Comparison of ENCODE assay signal across 8 mouse cellular contexts in the genomic region with DNA sequence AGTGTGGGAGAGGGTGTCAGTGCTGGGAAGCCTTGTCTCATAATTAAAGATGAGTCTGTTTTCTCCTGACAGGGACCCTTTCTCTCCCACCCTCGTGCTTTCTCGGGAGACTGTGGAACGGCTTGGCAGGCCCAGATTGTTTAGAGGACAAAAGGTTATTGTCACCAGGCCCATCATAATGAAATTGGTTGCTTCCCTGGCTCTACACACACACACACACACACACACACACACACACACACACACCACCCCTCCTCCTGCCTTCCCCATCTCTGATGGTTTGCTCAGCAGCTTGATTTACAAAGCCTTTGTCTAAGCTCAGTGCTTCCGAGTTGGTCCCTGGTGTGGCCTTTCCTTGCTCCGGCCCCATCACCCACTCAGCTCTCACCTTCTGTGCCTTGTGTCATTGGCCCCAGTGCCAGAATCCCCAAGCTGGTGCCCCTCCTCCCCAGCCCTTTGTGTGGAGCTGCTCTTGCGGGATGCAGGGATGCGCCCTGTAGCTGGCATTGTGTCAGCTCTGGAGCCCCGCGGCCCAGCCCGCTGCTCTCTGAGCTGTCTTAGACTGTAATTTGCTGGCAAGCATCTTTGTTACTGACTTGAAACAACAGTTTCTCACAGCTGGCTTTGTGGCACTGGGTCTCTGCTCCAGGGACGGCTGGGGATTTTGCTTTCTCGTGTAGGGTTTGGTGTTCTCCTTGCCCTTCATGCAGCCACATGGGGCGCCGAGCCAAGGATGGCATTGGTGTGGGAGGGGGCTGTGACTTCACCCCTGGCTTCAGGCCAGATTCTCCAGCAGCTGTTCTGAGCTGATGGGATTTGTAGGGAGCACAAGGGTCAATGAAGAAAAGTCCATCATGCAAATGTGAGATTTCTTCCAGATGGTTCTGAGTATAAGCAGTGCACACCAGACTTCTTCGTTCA.
DNase-seq lines count a peak whose midpoint lies in the region; ATAC-seq lines count a peak whose summit lies in the region.

No protein-coding gene starts in this region.

- H3K4me1 ChIP-seq in hindbrain, embryonic 13.5 days (replicated peaks), result peaks cover 79% of the 10 kb centered on the region
- H3K4me1 ChIP-seq in midbrain, embryonic 14.5 days (ENCODE audit: control insufficient read depth, insufficient read depth, low read length), result peaks cover 58% of the 10 kb centered on the region

- no peak overlapping the region for H3K4me3 ChIP-seq in hindbrain, embryonic 13.5 days
- no peak overlapping the region for H3K4me3 ChIP-seq in midbrain, embryonic 14.5 days (replicated peaks; ENCODE audit: low read depth, low read length)

- H3K36me3 ChIP-seq in hindbrain, embryonic 13.5 days, result no peaks in the 10 kb centered on the region
- H3K36me3 ChIP-seq in midbrain, embryonic 14.5 days (ENCODE audit: control insufficient read depth, insufficient read depth, low read length), result no peaks in the 10 kb centered on the region

- ATAC-seq in hindbrain, embryonic 13.5 days (ENCODE audit: low FRiP score), result peak; percentile 81
- ATAC-seq in midbrain, embryonic 14.5 days (ENCODE audit: low FRiP score, low TSS enrichment), result peak; percentile 88

- H3K27me3 ChIP-seq in hindbrain, embryonic 13.5 days, result no peaks in the 10 kb centered on the region
- H3K27me3 ChIP-seq in midbrain, embryonic 14.5 days (ENCODE audit: control insufficient read depth, insufficient read depth, low read length), result no peaks in the 10 kb centered on the region

- 6% methylated on average over 15 of the region's 15 CpGs for WGBS in hindbrain, embryonic 13.5 days
- WGBS in midbrain, embryonic 14.5 days, result 4% methylated on average over 15 of the region's 15 CpGs

- H3K27ac ChIP-seq in hindbrain, embryonic 13.5 days, result peak overlapping the region; percentile 97
- peak overlapping the region; percentile 99 for H3K27ac ChIP-seq in midbrain, embryonic 14.5 days (replicated peaks; ENCODE audit: low read depth, low read length)

- peak overlapping the region; percentile 69 for H3K9ac ChIP-seq in hindbrain, embryonic 13.5 days
- peak overlapping the region; percentile 50 for H3K9ac ChIP-seq in midbrain, embryonic 14.5 days (replicated peaks; ENCODE audit: low read length)

- H3K9me3 ChIP-seq in hindbrain, embryonic 13.5 days, result no peaks in the 10 kb centered on the region
- H3K9me3 ChIP-seq in midbrain, embryonic 14.5 days (ENCODE audit: control insufficient read depth, low read length), result no peaks in the 10 kb centered on the region

- H3K4me2 ChIP-seq in hindbrain, embryonic 13.5 days, result peak overlapping the region; percentile 30
- peak overlapping the region; percentile 26 for H3K4me2 ChIP-seq in midbrain, embryonic 14.5 days (ENCODE audit: low read length)

- peak; percentile 60 for DNase-seq in adrenal gland, postnatal 14 days
- peak; percentile 71 to 79 for DNase-seq in cerebellum, postnatal 36 days
- peak; percentile 40 to 49 for DNase-seq in frontal cortex, postnatal 25 days (ENCODE audit: low spot score in 2 of 2)
- DNase-seq in layer of hippocampus, postnatal 14 days (ENCODE audit: low spot score in 2 of 2), result peak; percentile 65 to 72
- peak; percentile 90 for DNase-seq in midbrain, embryonic 14.5 days
- DNase-seq in telencephalon, adult 2 months (ENCODE audit: low read depth, low spot score), result peak; percentile 70
- no peak for DNase-seq in B cell, adult 2 months

Comparison
In these comparisons a context has a peak if more than half of its experiments do, and no peak if none do; other contexts are left out.
1. DNase-seq: peak in adrenal gland, postnatal 14 days (single experiment), cerebellum, postnatal 36 days (2 of 2), frontal cortex, postnatal 25 days (2 of 2), layer of hippocampus, postnatal 14 days (2 of 2), midbrain, embryonic 14.5 days (single experiment) and telencephalon, adult 2 months (single experiment); none in B cell, adult 2 months (0 of 2).